Mouse (Mus musculus) heart, adult 9 months (tissue): ENCODE results near the gene Lsg1.

Source experiments
- DNase-seq, 2 experiments: peaks; one replicate each; pipeline ENCODE4 v3.0.0; 2022; ENCODE audit warnings: low spot score in 2 of 2

Lsg1 gene

GRCm38 (mm10) chr16:30587494-30588327, at the start of gene Lsg1:
Lsg1 (minus strand) TSS chr16:30587592.
- peak; percentile 79 to 91 for DNase-seq

DNA sequence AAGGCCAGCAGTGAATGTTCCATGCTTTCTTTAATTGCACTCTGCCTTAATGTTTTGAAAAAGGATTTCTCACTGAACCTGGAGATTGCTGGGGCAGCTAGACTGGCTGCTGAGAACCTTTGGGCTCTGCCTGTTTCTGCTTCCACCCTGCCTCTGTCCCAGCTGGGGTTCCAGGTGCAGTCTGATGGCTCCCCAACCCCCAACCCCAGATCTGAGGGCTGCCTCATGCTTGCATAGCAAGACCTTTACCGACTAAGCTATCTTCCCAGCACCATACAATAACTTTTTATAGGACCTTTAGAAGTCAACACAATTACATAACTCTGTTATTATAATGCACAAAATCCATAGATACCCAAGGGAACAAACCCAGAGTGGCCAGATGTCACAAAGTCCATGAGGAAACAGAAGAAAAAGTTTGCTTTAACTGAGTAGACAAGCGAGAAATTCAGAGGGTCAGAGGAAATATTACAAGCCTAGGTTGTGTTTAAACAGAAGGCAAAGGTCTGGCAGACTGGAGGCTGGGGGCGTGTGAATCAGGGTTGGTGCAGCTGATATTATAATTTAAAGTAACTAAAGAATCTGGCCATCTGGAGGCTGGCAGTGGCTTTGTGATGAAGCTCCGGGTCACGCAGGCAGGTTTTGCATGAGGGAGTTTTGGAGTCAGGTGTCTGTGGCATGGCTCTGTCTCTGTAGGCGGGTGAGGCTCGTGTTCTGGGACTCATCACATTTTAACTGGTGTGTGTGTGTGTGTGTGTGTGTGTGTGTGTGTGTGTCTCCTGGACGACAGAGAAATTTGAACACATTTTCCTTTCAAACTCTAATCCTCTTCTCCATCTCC, 46.7 kb upstream of the Lsg1 start:
- no peak for DNase-seq

GRCm38 (mm10) chr16:30629509-30629908, 42.1 kb upstream of the Lsg1 start:
- no peak for DNase-seq

DNA sequence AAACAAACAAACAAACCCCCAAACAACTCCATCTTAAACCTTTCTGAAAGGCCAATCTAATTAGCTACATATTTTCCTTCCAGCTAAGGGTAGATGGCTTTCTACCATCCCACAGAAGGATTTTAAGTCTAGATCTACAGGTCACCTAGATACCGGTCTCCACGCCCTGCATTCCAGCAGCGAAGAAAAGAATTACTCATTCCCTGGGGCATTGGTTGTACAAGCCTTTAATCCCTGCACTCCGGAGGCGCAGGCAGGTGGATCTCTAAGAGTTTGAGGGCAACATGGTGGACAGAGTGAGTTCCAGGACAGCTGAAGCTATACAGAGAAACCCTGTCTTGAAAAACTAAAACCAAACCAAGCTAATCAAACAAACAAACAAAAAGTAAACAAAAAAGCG, 41.0 kb upstream of the Lsg1 start:
- no peak for DNase-seq

GRCm38 (mm10) chr16:30627586-30628337, 40.4 kb upstream of the Lsg1 start:
- DNase-seq, result peak; percentile 19 to 33

DNA sequence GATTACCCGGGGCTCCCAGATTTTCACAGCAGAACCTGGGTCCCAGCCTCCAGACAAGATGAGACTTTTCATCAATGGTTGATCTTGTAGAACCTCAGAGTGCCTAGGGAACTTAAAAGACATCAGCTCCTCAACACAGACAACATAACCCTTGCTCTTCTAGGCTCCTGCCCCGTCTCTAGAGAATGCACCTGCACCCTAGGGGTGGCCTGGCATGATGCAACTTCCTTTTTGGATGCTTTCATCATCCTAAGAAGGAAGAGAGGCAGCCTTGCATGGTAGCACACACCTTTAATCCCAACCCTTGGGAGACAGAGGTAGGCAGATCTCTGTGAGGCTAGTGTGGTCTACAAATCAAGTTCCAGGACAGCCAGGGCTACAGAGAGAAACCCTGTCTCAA, 37.2 kb upstream of the Lsg1 start:
- no peak for DNase-seq

- DNase-seq, result no peak
Measured at GRCm38 (mm10) chr16:30623645-30624044, 36.3 kb upstream of the Lsg1 start.

- DNase-seq, result no peak
Measured at GRCm38 (mm10) chr16:30616281-30616680, 28.9 kb upstream of the Lsg1 start.

DNA sequence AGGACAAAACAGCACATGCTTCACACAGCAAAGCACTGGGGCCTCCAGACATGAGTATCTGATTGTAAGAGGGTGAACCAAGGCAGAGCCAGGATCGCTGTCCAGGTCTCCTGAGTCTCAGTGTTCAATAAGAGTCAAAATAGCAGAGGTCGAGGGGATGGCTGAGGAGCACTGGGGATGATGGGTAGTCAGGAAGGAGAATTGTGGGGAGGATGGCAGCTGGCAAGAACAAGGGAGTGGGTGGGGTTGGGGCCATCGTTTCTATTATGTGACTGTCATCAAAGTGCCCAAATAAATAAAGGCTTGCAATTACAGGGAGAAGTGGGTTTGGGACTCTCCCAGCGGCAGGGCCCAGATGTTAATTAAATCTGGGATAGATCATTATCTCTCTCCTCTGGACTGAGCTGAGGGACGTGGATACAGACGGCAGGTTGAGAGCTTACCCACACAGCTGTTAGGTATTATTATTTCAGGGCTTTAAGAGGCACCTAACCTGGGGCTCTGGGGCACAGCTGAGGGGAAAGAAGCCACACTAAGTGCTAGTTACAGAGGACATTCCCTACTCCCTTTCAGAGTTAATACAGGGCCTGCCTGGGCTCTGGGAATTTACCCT, 27.4 kb upstream of the Lsg1 start:
- no peak for DNase-seq

DNA sequence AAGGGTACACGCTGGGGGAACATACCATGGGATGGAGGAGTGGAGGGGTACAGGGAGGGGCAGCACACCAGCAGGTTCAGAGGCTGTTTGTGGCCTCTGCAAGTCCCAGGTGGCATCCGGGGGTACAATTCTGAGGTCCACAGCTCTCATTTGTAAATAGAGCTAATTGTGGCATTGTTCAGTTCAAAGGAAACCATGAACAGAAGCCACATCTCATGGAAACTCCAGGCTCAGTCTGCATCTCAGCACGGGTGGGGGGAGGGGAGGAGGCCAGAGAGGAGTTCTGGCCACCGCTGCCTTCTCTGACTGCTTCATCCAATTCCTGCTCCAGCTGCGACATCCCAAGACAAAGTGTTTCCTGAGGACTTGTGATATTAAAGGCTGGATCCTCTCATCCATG, 26.7 kb upstream of the Lsg1 start:
- DNase-seq, result no peak

DNA sequence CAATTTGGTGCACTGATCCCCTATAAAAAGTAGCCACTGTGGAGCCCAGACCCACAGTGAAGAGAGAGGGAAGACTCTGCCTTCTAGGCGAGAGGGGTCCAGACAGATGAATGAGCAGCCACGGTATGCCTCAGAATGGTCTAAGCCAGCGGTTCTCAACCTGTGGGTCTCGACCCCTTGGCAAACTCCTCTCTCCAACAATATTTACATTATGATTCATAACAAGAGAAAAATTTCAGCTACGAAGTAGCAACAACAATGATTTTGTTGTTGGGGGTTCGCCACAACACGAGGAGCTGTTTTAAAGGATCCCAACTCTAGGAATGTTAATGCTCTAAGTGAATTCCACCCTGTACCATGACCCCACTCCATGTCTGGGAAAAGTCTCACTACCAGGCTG, 25.7 kb upstream of the Lsg1 start:
- no peak for DNase-seq

DNA sequence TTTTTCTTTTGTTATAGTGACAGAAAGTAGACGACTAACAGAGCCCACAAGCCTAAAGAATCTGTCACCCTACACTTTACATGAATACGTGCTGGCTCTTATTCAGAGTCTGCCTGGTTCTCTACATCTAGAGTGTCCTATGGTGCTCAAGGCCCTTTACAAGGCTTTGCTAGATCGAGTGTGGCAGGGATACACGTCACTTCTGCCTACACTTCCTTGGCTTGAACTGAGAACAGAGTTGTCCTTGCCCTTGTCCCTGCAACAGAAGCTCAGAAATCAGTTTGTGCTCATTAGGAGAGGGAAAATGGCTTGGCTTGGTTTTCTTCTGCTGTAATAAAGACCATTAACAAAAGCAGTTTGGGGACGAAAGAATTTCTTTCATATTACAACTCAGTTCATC, 23.9 kb upstream of the Lsg1 start:
- DNase-seq, result no peak

GRCm38 (mm10) chr16:30607868-30608267, 20.5 kb upstream of the Lsg1 start:
- DNase-seq, result no peak

DNA sequence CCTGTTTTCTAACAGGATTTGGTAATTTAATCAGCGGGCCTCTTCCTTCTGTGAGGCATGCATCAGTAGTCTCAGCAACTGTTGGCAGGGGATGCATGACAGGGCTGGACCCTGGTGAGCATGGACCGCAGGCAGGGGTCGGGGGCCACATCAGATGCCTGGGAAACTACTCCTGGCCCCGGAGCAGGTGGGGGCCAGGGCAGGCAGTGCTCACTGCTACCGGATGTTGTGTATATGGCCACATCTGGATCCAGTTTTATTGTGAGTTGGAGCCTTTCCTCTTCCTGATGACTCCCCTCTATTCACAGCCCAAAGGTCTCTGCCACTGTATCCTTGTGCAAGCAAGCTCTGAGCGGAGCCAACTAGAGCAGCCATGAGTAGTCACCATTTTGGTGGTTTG, 18.1 kb upstream of the Lsg1 start:
- peak in 1 of 2 experiments; percentile 21 for DNase-seq

GRCm38 (mm10) chr16:30604807-30605137, 17.4 kb upstream of the Lsg1 start:
- no peak for DNase-seq

DNA sequence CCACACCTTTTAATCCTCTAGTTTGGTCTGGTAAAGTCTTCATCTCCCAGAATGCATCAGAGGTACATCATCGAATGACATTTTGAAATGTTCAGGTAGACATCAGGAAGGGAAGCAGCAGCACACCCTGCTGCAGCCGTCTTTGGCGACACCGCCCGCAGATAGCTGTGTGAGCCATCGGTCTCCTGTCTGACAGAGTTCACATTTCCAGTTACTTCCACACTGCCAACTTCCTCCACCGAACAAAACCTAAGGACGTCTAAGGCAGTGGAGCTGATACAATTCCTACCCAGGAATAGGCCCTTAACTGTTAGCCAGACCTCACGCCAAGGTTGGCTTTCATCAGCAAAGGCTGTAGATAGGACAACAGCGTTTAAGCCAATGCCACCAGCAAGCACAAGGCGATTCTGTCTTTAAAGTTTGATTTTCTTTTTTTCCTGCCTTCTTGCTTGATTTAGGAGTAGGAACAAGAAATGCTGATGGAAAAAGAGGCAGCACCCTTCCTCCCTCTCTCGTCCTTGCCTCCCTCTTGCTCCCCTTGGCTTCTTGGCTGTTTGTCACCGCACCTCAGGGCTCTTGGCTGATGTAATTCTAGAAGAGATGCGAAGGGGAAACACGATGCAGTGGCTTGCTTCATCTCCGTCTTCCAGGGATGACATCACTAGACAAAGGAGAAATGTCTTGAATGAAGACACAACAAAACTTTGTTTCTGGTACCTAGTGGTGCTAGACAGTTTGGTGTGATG, 16.8 kb upstream of the Lsg1 start:
- DNase-seq, result peak; percentile 29 to 43

DNA sequence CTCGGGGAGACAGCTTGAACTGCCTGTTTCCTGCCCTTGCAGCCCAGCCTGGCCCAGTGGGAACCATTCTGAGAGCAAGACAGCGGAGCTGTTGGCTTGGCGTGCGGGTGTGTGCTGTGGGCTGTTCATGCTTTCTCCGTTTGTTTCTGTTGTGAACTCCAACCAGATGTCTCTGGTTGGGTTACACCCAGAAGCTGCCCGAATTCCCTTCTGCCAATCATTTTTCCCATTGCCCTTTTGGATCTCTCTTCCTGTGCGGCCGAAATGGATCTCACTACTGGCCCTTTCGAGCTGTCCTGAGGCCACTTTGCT, 16.1 kb upstream of the Lsg1 start:
- peak; percentile 29 to 40 for DNase-seq

GRCm38 (mm10) chr16:30602684-30603530, 15.5 kb upstream of the Lsg1 start:
- DNase-seq, result no peak

- peak; percentile 19 to 38 for DNase-seq
Measured at GRCm38 (mm10) chr16:30601946-30602345, 14.6 kb upstream of the Lsg1 start.

GRCm38 (mm10) chr16:30601046-30601832, 13.8 kb upstream of the Lsg1 start:
- DNase-seq, result peak; percentile 63 to 67
